Mouse (Mus musculus): ENCODE results near the gene Egf. TPM values are rescaled to one million over a fixed set of nuclear protein-coding genes. Genes with fewer than 3 reads are reported as not detected.

Egf gene
- polyA plus RNA-seq, 1 experiment from 2014 or later = 1.7 TPM

- 95% methylated on average over 4 of the region's 4 CpGs for WGBS
- ATAC-seq (ENCODE audit: insufficient read depth, low FRiP score, low TSS enrichment) = no peak
- H3K27ac ChIP-seq (ENCODE audit: low read depth, low read length) = no peak overlapping the region
- H3K4me2 ChIP-seq (ENCODE audit: low read depth) = no peak overlapping the region
- H3K27me3 ChIP-seq (ENCODE audit: control insufficient read depth, insufficient read depth, low read length) = no peaks in the 10 kb centered on the region
- H3K9me3 ChIP-seq (ENCODE audit: control insufficient read depth, low read length) = no peaks in the 10 kb centered on the region
- no peak overlapping the region for H3K4me3 ChIP-seq (ENCODE audit: low read depth, low read length)
- H3K9ac ChIP-seq (ENCODE audit: low read length) = no peak overlapping the region
- H3K4me1 ChIP-seq (ENCODE audit: control insufficient read depth, insufficient read depth, low read length) = no peaks in the 10 kb centered on the region
- H3K36me3 ChIP-seq (ENCODE audit: control insufficient read depth, insufficient read depth, low read length) = no peaks in the 10 kb centered on the region
- no peak for DNase-seq (ENCODE audit: low spot score)
These were observed 73.3 kb downstream of the Egf start for GRCm38 (mm10) chr3:129681841-129682240.

- no peak for DNase-seq (ENCODE audit: low spot score)
- no peak overlapping the region for H3K4me3 ChIP-seq (ENCODE audit: low read depth, low read length)
- ATAC-seq (ENCODE audit: insufficient read depth, low FRiP score, low TSS enrichment) = no peak
- no peaks in the 10 kb centered on the region for H3K36me3 ChIP-seq (ENCODE audit: control insufficient read depth, insufficient read depth, low read length)
- H3K27ac ChIP-seq (ENCODE audit: low read depth, low read length) = no peak overlapping the region
- no peaks in the 10 kb centered on the region for H3K4me1 ChIP-seq (ENCODE audit: control insufficient read depth, insufficient read depth, low read length)
- H3K27me3 ChIP-seq (ENCODE audit: control insufficient read depth, insufficient read depth, low read length) = no peaks in the 10 kb centered on the region
- 58% methylated on average over 5 of the region's 5 CpGs for WGBS
- no peak overlapping the region for H3K9ac ChIP-seq (ENCODE audit: low read length)
- no peak overlapping the region for H3K4me2 ChIP-seq (ENCODE audit: low read depth)
- H3K9me3 ChIP-seq (ENCODE audit: control insufficient read depth, low read length) = no peaks in the 10 kb centered on the region
These were observed 74.9 kb downstream of the Egf start for GRCm38 (mm10) chr3:129680258-129680657.

GRCm38 (mm10) chr3:129675923-129676322 is 79.2 kb downstream of the Egf start:
- H3K27me3 ChIP-seq (ENCODE audit: control insufficient read depth, insufficient read depth, low read length) = no peaks in the 10 kb centered on the region
- DNase-seq (ENCODE audit: low spot score) = no peak
- no peak for ATAC-seq (ENCODE audit: insufficient read depth, low FRiP score, low TSS enrichment)
- H3K36me3 ChIP-seq (ENCODE audit: control insufficient read depth, insufficient read depth, low read length) = no peaks in the 10 kb centered on the region
- H3K9me3 ChIP-seq (ENCODE audit: control insufficient read depth, low read length) = no peaks in the 10 kb centered on the region
- no peaks in the 10 kb centered on the region for H3K4me1 ChIP-seq (ENCODE audit: control insufficient read depth, insufficient read depth, low read length)
- H3K4me2 ChIP-seq (ENCODE audit: low read depth) = no peak overlapping the region
- no peak overlapping the region for H3K27ac ChIP-seq (ENCODE audit: low read depth, low read length)
- H3K9ac ChIP-seq (ENCODE audit: low read length) = no peak overlapping the region
- 91% methylated on average over 7 of the region's 7 CpGs for WGBS
- H3K4me3 ChIP-seq (ENCODE audit: low read depth, low read length) = no peak overlapping the region

GRCm38 (mm10) chr3:129663906-129664305 is 91.2 kb downstream of the Egf start:
- H3K4me2 ChIP-seq (ENCODE audit: low read depth) = no peak overlapping the region
- H3K9ac ChIP-seq (ENCODE audit: low read length) = no peak overlapping the region
- WGBS = 97% methylated on average over 2 of the region's 2 CpGs
- no peak overlapping the region for H3K27ac ChIP-seq (ENCODE audit: low read depth, low read length)
- H3K36me3 ChIP-seq (ENCODE audit: control insufficient read depth, insufficient read depth, low read length) = no peaks in the 10 kb centered on the region
- no peaks in the 10 kb centered on the region for H3K27me3 ChIP-seq (ENCODE audit: control insufficient read depth, insufficient read depth, low read length)
- DNase-seq (ENCODE audit: low spot score) (no peak), ATAC-seq (ENCODE audit: insufficient read depth, low FRiP score, low TSS enrichment) (no peak)
- H3K4me1 ChIP-seq (ENCODE audit: control insufficient read depth, insufficient read depth, low read length) = no peaks in the 10 kb centered on the region
- H3K9me3 ChIP-seq (ENCODE audit: control insufficient read depth, low read length) = no peaks in the 10 kb centered on the region
- H3K4me3 ChIP-seq (ENCODE audit: low read depth, low read length) = no peak overlapping the region

- Histone ChIP-seq H3K9me3 (ENCODE audit: control insufficient read depth, low read length) (no peaks in the 10 kb centered on the region), H3K27me3 (ENCODE audit: control insufficient read depth, insufficient read depth, low read length) (no peaks in the 10 kb centered on the region), H3K4me2 (ENCODE audit: low read depth) (no peak overlapping the region), H3K36me3 (ENCODE audit: control insufficient read depth, insufficient read depth, low read length) (no peaks in the 10 kb centered on the region), H3K4me3 (ENCODE audit: low read depth, low read length) (no peak overlapping the region), H3K4me1 (ENCODE audit: control insufficient read depth, insufficient read depth, low read length) (no peaks in the 10 kb centered on the region), H3K9ac (ENCODE audit: low read length) (no peak overlapping the region), H3K27ac (ENCODE audit: low read depth, low read length) (no peak overlapping the region)
- ATAC-seq (ENCODE audit: insufficient read depth, low FRiP score, low TSS enrichment) (no peak), DNase-seq (ENCODE audit: low spot score) (no peak)
- 92% methylated on average over 7 of the region's 7 CpGs for WGBS
These were observed 96.3 kb downstream of the Egf start for GRCm38 (mm10) chr3:129658776-129659175.

- Histone ChIP-seq H3K9ac (ENCODE audit: low read length) (no peak overlapping the region), H3K4me3 (ENCODE audit: low read depth, low read length) (no peak overlapping the region), H3K36me3 (ENCODE audit: control insufficient read depth, insufficient read depth, low read length) (no peaks in the 10 kb centered on the region), H3K4me1 (ENCODE audit: control insufficient read depth, insufficient read depth, low read length) (no peaks in the 10 kb centered on the region), H3K27me3 (ENCODE audit: control insufficient read depth, insufficient read depth, low read length) (no peaks in the 10 kb centered on the region), H3K4me2 (ENCODE audit: low read depth) (no peak overlapping the region), H3K27ac (ENCODE audit: low read depth, low read length) (no peak overlapping the region), H3K9me3 (ENCODE audit: control insufficient read depth, low read length) (no peaks in the 10 kb centered on the region)
- 81% methylated on average over 11 of the region's 11 CpGs for WGBS
- DNase-seq (ENCODE audit: low spot score) (no peak), ATAC-seq (ENCODE audit: insufficient read depth, low FRiP score, low TSS enrichment) (no peak)
These were observed 97.3 kb downstream of the Egf start for GRCm38 (mm10) chr3:129657775-129658174.

- ATAC-seq (ENCODE audit: insufficient read depth, low FRiP score, low TSS enrichment) = no peak
- no peak for DNase-seq (ENCODE audit: low spot score)
- Histone ChIP-seq H3K9ac (ENCODE audit: low read length) (no peak overlapping the region), H3K4me3 (ENCODE audit: low read depth, low read length) (no peak overlapping the region), H3K4me2 (ENCODE audit: low read depth) (no peak overlapping the region), H3K4me1 (ENCODE audit: control insufficient read depth, insufficient read depth, low read length) (no peaks in the 10 kb centered on the region), H3K9me3 (ENCODE audit: control insufficient read depth, low read length) (no peaks in the 10 kb centered on the region), H3K27ac (ENCODE audit: low read depth, low read length) (no peak overlapping the region), H3K36me3 (ENCODE audit: control insufficient read depth, insufficient read depth, low read length) (no peaks in the 10 kb centered on the region), H3K27me3 (ENCODE audit: control insufficient read depth, insufficient read depth, low read length) (no peaks in the 10 kb centered on the region)
- WGBS = 90% methylated on average over 9 of the region's 9 CpGs
These were observed 97.9 kb downstream of the Egf start for GRCm38 (mm10) chr3:129657222-129657621.

- H3K27ac ChIP-seq (ENCODE audit: low read depth, low read length) = no peak overlapping the region
- H3K27me3 ChIP-seq (ENCODE audit: control insufficient read depth, insufficient read depth, low read length) = no peaks in the 10 kb centered on the region
- H3K4me1 ChIP-seq (ENCODE audit: control insufficient read depth, insufficient read depth, low read length) = no peaks in the 10 kb centered on the region
- no peaks in the 10 kb centered on the region for H3K36me3 ChIP-seq (ENCODE audit: control insufficient read depth, insufficient read depth, low read length)
- no peak for DNase-seq (ENCODE audit: low spot score)
- no peak for ATAC-seq (ENCODE audit: insufficient read depth, low FRiP score, low TSS enrichment)
- H3K9me3 ChIP-seq (ENCODE audit: control insufficient read depth, low read length) = no peaks in the 10 kb centered on the region
- no peak overlapping the region for H3K4me3 ChIP-seq (ENCODE audit: low read depth, low read length)
- 81% methylated on average over 4 of the region's 4 CpGs for WGBS
- no peak overlapping the region for H3K4me2 ChIP-seq (ENCODE audit: low read depth)
- no peak overlapping the region for H3K9ac ChIP-seq (ENCODE audit: low read length)
These were observed 98.6 kb downstream of the Egf start for GRCm38 (mm10) chr3:129656540-129656939.

- no peak overlapping the region for H3K9ac ChIP-seq (ENCODE audit: low read length)
- no peaks in the 10 kb centered on the region for H3K27me3 ChIP-seq (ENCODE audit: control insufficient read depth, insufficient read depth, low read length)
- H3K4me3 ChIP-seq (ENCODE audit: low read depth, low read length) = no peak overlapping the region
- no peaks in the 10 kb centered on the region for H3K4me1 ChIP-seq (ENCODE audit: control insufficient read depth, insufficient read depth, low read length)
- DNase-seq (ENCODE audit: low spot score) = no peak
- 94% methylated on average over 4 of the region's 4 CpGs for WGBS
- no peak overlapping the region for H3K27ac ChIP-seq (ENCODE audit: low read depth, low read length)
- no peaks in the 10 kb centered on the region for H3K36me3 ChIP-seq (ENCODE audit: control insufficient read depth, insufficient read depth, low read length)
- no peak overlapping the region for H3K4me2 ChIP-seq (ENCODE audit: low read depth)
- H3K9me3 ChIP-seq (ENCODE audit: control insufficient read depth, low read length) = no peaks in the 10 kb centered on the region
- no peak for ATAC-seq (ENCODE audit: insufficient read depth, low FRiP score, low TSS enrichment)
These were observed 102.6 kb downstream of the Egf start for GRCm38 (mm10) chr3:129652476-129652875.
